Mouse (Mus musculus): ENCODE measurements at regions not wholly inside any gene's neighbourhood (a gene's known extent, or its start where the extent isn't known, plus 50 kb on each side); places are given as distances from the start of the nearest gene placed in this dataset.

GRCm38 (mm10) chr15:26051415-26051814, 67.2 kb downstream of the Zfp622 start:
- DNase-seq, result no peak

GRCm38 (mm10) chr15:26052720-26053316, 68.7 kb downstream of the Zfp622 start:
- no peak for DNase-seq

- DNase-seq, result no peak
Observed at GRCm38 (mm10) chr15:26058019-26058418, 73.9 kb downstream of the Zfp622 start.

DNA sequence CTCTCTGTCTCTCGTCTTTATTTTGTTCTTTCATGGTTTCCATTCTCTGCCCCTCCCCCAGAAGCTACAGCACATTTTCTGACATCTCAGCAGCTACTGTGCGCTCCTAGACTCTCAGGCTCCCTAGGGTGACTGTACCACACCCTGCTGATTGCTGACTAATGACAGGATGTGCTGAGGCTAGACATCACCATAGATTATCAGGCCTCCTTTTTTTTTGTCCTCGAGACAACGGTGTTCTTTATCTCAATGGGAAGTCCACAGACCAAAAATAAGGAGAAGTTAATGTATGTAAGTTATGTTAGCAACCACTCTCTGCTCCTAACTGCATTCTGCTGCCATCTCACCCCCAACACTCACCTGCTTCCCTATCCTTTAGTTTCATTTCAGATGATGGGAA, 116.0 kb downstream of the Zfp622 start:
- DNase-seq, result no peak

- no peak for DNase-seq
Observed at GRCm38 (mm10) chr15:26107993-26108392, 123.8 kb downstream of the Zfp622 start.

- DNase-seq, result no peak
Observed at GRCm38 (mm10) chr15:26144197-26144596, 160.0 kb downstream of the Zfp622 start.

- DNase-seq, result no peak
Observed at GRCm38 (mm10) chr15:26158499-26158898, 150.3 kb upstream of the March11 start.

DNA sequence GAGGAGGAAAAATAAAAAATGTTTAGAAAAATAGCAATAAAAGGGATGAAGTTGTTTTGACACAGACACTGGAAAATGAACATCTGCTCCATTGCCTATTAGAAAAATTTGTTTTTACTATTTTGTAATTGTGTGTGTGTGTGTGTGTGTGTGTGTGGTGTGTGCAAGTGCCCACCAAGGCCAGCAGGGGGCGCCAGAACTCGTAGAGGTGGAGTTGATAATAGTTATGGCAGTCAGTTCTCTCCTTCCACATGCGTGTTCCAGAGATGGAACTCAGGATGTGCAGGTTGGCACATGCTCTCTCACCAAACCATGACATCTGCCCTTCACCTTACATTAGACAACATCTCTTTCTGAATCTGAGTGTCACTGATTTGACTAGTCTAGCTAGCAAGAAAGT, 123.9 kb upstream of the March11 start:
- DNase-seq, result no peak

- DNase-seq, result no peak
Observed at GRCm38 (mm10) chr15:26195576-26195975, 113.3 kb upstream of the March11 start.

- DNase-seq, result peak; percentile 7
Observed at GRCm38 (mm10) chr15:26206837-26207236, 102.0 kb upstream of the March11 start.

- peak; percentile 18 for DNase-seq
Observed at GRCm38 (mm10) chr15:26220855-26221254, 88.0 kb upstream of the March11 start.

DNA sequence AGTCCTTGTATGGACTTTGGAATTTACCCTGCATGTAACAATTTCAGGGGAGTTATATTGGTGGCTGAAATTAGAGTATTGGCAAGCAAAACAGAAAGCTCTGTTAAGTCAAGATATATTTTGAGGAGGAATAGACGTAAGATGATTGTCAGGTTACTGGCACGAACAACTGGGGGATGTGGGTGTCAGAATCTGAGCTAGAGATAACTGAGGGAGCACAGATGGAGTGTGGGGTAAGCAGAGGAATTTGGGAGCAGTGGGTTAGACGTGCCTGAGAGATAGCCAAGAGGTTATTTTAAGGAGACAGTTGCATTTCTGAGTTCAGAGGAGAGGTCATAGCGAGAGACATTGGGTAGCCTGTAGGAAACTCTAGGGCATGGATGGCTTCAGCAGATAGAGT, 80.2 kb upstream of the March11 start:
- no peak for DNase-seq
